Mouse (Mus musculus) cerebellum, postnatal 36 days (tissue): ENCODE data around the gene Pbx1.

Experiments
- DNase-seq, 2 experiments: peaks; one replicate each; pipeline ENCODE4 v3.0.0; 2021 to 2022; ENCODE audit warnings: mixed read lengths in 2 of 2

Gene Pbx1

DNA sequence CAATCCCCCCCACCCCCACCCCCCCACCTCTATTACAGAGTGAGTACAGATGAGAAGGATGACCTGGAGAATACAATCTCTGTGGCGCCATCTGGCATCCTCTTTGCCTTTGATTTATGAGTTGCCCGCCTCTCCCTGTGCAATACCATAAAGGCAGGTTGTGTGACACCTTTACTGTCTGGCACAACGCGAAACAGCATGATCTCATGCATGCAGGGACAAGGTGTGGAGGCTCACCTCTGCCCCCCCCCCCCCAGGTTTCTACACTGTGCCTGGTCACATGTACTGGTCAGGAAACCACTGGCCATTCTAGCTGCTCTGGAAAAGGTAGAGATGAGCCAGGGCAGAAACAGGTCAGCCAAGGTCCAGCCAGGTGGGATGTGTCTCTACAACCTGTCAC lies 293.4 kb downstream of the Pbx1 start:
- DNase-seq = no peak

DNA sequence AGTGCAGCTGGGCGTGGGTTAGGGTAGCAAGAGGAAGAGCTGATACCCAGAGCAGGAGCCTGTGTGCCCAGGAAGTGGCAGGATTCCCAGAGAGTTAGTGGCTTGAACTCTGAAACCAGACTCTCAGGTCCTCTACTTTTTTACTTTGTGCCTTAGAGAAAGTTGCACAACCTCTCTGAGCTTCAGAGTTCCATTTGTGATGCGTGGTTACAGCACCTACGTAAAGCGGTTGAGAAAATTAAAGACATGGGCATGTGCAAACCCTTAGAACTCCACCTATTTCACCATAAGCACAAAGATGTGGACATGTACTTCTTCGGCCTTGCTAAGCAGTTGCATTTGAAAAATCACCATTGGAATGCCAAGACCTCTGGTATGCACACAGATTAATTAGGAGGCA lies 294.2 kb downstream of the Pbx1 start:
- DNase-seq = no peak

DNA sequence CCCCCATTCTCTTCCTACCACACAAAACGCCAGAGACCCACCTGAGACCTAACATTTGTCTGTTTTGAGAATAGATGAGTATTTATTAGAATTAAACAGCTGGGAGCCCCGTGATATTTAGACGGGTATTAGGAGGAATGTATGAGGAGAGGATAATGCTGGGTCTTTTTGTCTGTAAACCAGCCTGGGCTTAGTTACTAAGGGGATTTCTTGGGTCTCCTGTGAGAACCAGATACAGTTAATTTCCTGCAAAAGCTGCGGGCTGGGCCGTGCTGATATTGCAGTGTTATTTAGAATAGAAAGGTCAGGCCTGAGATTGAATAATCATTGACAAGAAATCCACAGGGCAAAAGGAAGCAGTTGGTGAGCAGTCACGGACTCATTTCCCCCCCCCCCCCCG lies 296.5 kb downstream of the Pbx1 start:
- no peak for DNase-seq

DNA sequence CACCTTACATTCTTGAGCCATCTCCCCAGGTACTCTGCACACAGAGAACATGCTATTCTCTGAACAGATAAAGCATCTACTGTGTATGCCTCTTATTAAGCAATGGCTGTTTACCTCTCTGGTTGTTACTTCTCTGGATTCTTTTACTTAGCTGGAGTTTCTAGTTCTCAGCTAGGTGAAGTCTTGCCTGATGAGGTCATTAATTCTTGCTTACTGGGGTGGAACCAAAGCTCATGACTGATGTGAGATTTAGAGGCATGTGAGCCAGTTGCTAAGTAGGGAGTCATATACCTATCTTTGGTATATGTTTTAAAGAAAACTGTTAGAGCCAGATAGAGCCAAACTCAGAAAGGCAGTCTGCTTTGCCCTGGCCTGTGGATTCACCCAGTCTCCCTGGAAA lies 298.4 kb downstream of the Pbx1 start:
- DNase-seq = no peak

DNA sequence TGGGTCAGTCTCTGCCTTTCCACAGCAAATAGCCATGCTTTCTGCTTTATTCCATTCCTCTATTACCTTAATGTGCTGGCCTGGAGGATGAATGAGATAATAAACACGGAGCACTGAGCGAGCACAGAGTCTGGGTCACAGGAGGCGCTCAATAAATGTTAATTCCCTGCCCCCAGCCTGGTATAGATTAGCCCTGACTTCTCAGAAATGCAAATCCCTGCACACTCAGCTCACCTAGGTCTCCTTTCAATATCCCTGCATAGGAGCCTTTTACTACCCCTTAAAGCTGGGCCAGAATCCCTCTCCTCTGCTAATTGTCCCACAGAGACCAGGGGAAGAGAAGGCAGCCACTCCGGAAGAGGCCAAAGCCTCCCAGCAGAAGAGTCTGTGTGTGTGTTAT lies 304.1 kb downstream of the Pbx1 start:
- DNase-seq = no peak

DNA sequence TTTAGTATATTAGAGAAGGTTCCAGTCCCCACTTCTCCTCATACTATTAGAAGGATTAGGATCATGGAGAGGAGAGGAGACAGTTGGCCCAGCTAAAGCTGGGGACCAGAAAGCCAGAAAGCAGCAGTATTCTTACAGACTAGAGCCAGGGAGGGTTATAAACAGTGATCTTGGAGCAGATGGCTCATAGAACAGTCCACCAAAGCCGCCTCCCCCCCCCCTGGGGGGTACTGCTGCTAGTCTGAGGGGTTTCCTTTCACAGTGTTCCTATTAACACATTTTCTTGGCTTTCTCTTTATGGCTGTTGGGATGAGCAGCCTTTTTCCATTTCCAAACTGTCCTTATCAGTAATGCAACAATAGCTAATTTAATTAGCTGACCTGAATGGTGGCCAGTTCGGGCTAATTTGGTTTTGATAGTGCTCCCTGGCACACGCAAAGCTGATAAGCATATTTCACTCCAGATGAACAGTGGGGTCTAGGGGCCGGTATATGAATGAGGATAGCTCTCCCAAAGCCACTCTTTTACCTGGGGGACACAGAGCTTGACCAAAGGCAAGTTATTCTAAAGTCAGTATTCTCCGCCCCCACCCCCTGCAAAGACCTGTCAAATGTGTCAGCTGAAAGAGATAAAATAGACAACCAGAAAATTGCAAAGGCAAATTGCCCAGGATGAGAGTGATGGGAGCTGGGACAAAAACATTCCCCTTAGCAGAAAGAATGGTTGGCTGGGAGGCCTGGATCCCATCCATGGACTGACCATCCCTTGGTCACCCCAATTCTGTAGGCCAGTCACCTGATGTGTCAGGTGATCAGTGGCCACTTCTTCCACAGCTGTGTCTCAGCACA lies 307.2 kb downstream of the Pbx1 start:
- no peak for DNase-seq

DNA sequence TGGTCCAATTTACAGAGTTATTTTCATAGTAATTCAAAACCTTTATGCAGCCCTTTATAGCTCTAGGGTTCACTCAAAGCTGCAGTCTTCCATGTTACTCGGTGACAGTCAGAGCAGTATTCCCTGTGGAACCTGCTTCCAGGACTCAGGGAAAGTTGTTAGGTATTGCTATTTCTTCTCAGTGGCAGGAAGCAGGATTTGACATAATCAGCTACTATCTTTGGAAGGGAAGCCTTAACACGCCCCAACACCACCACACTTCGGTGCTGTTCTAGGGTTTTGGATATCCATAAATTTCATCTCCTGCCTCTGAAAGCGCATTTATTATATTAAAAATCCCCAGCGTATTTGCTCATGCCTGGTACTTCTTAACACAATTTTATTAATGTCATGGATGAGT lies 314.0 kb downstream of the Pbx1 start:
- DNase-seq = no peak

DNA sequence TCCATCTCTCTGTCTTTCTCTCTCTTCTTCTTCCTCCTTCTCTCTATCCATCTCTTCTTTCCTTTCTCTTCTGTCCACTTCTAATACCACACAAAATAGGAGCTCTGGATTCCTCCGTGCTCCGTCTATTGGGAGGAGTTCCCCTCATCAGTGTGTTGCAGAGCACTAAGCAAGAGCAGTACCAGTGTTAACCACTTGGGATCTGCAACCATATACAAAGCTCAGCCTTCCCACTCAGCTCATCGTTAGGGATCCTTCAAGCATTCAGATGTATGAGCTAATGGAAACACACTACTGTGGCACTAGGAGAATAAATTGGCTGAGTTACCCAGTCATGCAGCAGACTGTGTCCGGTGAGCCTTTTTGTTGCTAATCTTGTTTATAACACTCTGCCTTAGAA lies 314.7 kb downstream of the Pbx1 start:
- DNase-seq = no peak

DNA sequence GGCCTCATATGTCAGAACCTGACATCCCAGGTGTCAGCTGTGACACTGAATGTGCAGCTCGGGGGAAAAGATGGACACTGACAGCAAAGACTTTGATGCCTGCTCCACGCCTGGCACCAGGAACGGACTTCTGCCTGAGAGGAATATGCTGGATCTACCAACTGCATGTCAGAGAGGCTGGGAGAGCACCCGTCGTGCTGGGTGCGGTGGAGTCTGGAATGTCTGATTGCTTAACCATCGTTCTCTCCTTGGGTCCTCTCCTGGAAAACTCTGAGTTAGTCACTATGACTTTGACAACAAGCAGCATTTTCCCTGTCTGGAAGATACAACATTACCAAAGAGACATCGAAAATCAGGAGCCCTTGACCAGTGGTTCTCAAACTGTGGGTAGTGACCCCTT lies 322.3 kb downstream of the Pbx1 start:
- no peak for DNase-seq

DNA sequence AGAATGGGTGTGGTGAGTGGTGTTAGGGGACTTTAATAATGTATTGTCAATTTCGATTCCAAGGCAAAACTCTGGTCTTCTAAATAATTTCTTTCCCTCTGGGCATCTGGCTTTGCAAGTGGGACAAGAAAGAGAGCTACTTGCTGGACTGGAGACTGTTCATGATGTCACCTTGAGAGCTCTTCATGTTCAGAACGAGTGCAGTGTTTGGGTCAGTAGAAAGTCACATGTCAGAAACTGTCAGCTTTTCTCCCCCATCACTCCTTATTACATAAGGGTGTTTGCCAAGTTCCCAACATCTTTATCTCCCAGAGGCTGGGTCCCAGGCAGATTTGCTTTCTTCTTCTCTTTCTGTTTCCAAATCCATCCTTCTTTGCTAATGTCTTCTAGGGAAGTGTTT lies 328.2 kb downstream of the Pbx1 start:
- DNase-seq = no peak

DNA sequence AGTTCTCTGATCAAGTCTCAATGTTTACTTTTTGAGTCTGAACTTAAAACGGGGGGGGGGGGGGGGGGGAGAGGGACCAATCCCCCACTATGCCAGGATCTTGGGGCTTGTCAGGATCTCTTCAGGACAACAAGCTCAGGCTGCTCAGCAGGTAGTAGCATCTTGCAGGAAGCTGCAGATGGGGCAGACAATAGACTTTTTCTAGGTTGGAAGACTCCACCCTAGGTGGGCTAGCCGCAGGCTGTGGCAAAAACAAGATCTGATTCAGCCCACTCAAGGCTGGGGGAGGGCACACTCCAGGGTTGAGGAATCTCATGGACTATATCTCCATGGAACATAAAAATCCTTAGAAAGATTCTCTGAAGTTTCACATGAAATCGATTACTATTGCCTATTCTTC lies 330.6 kb downstream of the Pbx1 start:
- no peak for DNase-seq

DNA sequence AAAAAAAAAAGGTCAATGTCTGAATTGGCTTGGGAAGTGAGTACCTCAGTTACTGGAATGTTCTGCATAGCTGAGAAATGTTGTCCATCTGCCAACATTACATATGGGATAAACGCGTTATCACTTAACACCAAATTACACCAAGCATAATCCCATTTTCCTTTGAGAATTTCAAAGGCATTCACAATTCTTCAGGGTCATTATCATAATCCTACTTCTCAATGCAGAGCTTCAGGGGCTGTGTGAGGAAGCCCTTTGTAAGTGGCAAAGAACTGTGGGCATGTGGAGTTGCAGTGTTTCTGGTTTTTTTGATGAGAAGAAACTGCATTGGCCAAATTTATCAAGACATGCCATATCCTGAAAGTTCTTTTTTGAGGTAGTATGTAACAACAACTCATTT lies 333.3 kb downstream of the Pbx1 start:
- DNase-seq = no peak

DNA sequence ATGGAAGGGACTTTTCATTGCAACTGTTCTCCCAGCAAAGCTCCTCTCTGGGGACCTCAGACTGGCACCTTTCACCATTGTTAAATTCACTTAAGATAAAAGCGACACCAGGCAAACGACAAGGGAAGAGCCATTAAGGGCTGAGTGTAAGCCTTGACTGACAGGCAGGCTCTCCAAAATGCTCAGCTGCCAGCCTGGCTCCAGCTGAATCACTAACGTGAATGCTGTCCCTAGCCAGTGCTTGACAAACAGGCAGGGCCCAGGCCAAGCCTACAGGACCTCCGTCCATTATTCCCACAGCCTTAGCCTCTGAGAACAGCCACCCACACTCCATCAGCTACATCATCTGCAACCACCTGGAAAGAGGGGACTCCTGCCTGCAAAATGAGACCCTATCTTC lies 337.4 kb downstream of the Pbx1 start:
- DNase-seq = no peak

DNA sequence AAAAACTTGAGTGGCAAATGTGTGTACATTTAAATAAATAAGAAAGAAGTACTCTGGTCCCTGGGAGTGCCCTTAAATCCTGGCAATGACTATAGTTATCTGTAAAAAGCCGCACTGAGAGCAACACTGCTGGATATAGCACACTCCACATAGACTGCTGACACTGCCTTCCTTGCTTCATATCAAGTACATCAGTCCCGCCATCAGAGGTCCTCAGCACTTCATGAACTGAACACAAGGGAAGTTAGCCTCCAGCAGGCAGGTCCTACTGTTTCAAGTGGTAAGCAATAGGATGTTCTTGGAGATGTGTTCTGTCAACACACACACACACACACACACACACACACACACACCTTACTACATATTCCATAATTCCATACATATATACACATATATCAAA lies 339.0 kb downstream of the Pbx1 start:
- DNase-seq = no peak

DNA sequence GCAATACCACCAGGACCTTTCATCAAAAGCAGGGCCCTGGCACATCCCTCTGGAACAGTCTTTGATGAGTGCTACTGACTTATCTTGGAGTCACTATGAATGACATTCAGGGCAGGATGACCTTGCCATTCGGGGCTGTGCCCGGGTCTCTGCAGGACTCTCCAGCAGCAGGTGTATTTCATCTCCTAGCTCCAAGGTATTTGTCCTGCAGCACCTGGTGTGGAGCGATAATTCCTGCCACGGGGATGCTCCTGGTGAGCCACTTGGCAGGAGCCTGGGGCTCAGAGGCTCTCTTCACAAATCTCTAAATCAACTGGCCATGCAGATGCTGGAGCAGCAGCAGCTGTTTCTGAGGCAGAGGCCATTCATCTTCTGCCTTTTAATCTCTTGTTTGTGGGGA lies 340.4 kb downstream of the Pbx1 start:
- no peak for DNase-seq

DNA sequence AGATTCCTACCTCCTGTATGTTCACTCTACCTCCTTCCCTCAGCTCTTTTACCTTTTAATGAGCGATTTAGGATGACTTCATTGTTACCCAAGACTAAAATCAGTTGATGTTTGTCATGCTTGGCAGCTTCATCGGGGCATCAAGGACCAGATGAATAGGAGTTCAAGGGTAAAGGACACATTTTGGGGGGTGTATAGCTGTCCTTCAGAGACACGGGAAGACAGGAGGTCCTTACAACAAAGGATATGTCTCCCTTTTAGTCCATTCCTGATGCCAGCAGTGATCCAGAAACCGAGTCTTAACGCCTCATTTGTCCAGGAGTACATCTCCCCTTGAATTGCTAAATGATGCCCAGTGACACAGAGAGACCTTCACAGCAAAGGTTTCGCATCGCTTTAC lies 343.4 kb downstream of the Pbx1 start:
- DNase-seq = no peak

DNA sequence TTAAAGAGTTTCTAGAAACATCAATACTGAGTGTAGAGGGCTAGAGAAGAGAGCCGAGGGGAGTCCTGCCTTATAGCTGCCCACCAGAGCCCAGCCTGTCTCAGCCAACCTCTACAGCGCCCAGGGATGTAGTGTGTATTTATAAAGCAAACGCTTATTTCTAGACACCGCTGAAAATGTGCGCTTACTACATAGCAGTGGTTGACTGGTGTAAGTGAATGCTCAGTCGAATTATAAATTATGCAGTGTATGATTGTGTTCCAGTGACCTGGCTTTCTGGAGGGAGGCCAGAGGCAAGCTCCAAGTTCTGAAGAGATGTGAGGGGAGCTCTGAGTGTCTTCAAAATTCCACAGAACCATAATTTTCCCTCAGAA lies 352.7 kb downstream of the Pbx1 start:
- no peak for DNase-seq

DNA sequence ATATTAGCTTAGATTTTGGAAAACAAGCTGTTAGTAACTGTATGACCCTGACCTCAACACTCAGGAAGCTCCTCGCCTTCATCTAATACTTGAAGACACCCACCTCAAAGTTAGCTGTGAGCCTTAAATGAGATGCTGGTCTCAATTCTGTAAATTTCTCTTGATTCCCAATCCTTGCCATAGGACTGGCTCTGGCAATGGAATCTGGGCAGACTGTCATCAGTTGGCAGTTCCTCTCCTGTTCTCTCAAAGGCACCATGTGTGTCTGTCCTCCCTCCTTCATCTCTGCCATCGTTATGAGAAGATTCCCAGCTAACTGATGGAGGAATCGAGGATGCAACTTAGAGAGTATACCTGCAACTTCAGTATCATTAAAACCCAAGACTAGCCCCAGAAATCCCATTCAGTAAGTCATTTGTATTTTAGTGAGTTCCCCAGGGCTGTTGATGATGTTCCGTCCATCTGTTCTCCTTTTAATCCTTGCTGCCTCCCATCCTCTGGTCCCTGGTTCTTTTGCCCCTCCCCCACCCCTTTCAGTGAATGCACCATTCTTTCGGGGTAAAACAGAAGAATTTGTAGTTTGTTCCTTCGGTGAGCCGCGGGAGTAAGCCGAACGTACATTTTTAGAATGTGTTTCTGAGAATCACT lies 353.2 kb downstream of the Pbx1 start:
- no peak for DNase-seq

DNA sequence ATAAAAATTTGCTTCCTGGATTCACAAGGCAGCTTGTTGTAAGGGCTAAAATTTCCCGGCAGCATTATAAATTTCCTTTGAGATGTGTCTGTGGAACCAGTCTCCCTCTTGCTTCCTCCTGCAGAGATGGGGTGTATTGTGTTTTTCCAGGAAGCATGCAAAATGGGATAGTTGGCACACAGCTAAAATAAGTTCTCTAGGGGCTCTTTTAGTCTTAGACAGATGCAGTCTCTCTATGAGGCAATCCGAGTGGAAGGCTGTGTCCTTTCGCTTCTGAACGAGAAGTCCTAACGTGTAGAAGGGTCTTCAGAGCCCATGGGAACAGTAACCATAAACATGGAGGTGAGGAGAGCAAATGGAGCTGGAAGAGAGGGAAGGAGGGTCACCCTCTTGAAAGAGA lies 360.1 kb downstream of the Pbx1 start:
- no peak for DNase-seq

DNA sequence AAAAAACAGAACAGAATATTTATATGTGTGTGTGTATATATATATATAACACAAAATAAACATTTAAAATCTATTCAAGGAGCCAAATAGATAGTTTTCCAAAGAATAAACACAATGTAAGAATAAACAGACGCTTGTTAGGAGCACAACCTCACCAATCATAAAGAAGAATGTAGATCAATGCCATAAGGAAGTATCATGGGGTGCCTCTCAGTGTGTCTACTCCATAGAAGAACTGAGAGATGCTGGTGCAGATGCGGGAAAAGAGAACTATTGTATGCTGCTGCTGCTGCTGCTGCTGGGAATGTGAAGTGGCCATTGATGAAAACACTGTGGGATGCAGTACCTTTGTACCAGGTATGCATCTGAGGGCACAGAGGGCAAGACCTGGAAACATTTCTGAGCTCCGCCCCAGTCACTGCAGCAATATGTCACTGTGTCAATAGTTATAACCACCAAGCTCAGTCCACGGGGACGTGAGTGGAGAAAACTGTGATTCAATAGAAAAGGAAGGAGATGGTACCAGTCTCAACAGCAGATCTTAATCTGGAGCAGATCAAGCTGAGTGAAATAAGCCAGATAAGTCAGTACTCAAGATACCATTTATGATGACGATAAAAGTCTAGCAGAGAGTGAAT lies 361.7 kb downstream of the Pbx1 start:
- DNase-seq = no peak

DNA sequence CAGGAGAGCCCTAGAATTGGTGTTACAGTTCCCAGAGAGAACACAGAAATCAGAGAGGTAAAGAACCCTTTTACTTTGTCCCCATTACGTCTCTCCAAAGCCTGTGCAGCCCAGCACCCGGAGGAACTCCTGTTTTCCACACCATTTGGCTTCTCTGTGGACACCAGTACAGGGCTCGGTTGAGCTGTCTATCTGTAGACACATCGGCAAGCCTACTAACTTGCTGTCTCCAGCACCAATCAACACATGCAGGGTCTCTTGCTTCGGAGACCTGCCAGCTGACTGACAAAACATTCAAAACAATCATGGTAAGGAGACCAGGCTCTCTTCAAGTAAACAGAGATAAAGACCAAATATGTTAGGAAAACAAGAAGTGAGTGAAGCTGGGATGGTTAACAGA lies 362.3 kb downstream of the Pbx1 start:
- no peak for DNase-seq
